ENCODE assay signal across 14 mouse cellular contexts in genomic region chr19:24241799-24242546, GRCm38 (mm10). TPM values are rescaled to one million over a fixed set of nuclear protein-coding genes. Genes with fewer than 3 reads are reported as not detected.
DNase-seq lines count a peak whose midpoint lies in the region; ATAC-seq and TF ChIP-seq lines count a peak whose summit lies in the region.
"Had no signal": no experiment of that assay in that cellular context is flagged by ENCODE, and none has a peak within 500 bp of the region (broad histone marks: within the 10 kb centered on the region; RNA-seq: fewer than 3 reads in every experiment).

No protein-coding gene starts in this region.

- in situ Hi-C loops in ES-E14 (cut with MboI; ENCODE audit: low sequenced_read_pairs in 2 of 2, unreplicated experiment in 2 of 2): no loop called here

- H3K9me3 ChIP-seq in heart, postnatal 0 days (replicated peaks; ENCODE audit: control insufficient read depth, low read length): no peaks in the 10 kb centered on the region
- no peaks in the 10 kb centered on the region for H3K9me3 ChIP-seq in ES-E14 (ENCODE audit: control insufficient read depth, insufficient read depth, low read depth, low read length)
- no peaks in the 10 kb centered on the region for H3K9me3 ChIP-seq in intestine, embryonic 15.5 days
- H3K9me3 ChIP-seq: forebrain, embryonic 13.5 days; G1E; liver, embryonic 15.5 days had no signal

- H3K27me3 ChIP-seq in heart, postnatal 0 days (ENCODE audit: control insufficient read depth, insufficient read depth, low read length): no peaks in the 10 kb centered on the region
- no peaks in the 10 kb centered on the region for H3K27me3 ChIP-seq in intestine, embryonic 15.5 days (replicated peaks)
- H3K27me3 ChIP-seq: forebrain, embryonic 13.5 days; liver, embryonic 15.5 days had no signal

- H3K4me1 ChIP-seq in heart, postnatal 0 days (ENCODE audit: control insufficient read depth, insufficient read depth): no peaks in the 10 kb centered on the region
- peaks cover 3 to 15% of the 10 kb centered on the region in 2 experiments; a peak in 2 of 4 replicates for H3K4me1 ChIP-seq in ES-E14 (ENCODE audit: control insufficient read depth in 2 of 2, insufficient read depth in 2 of 2, low read length in 2 of 2, poor library complexity in 1 of 2)
- H3K4me1 ChIP-seq in intestine, embryonic 15.5 days (replicated peaks): 0 out of 2 replicates have a peak, but pooled peaks cover 6% of the 10 kb centered on the region
- H3K4me1 ChIP-seq: forebrain, embryonic 13.5 days; liver, embryonic 15.5 days had no signal

- H3K9ac ChIP-seq in heart, postnatal 0 days (replicated peaks; ENCODE audit: low read depth, low read length): no peak overlapping the region
- H3K9ac ChIP-seq in ES-E14 (ENCODE audit: insufficient read depth, low read depth, low read length, poor library complexity, severe bottlenecking): peak overlapping the region; percentile 15; the same call in 1 of the 2 replicates
- H3K9ac ChIP-seq in intestine, embryonic 15.5 days: no peak overlapping the region
- H3K9ac ChIP-seq: forebrain, embryonic 13.5 days; liver, embryonic 15.5 days had no signal

- H3K36me3 ChIP-seq in heart, postnatal 0 days (replicated peaks; ENCODE audit: control insufficient read depth, insufficient read depth, low read length): no peaks in the 10 kb centered on the region
- no peaks in the 10 kb centered on the region for H3K36me3 ChIP-seq in ES-E14 (ENCODE audit: control insufficient read depth, insufficient read depth, low read length, poor library complexity, severe bottlenecking)
- no peaks in the 10 kb centered on the region for H3K36me3 ChIP-seq in intestine, embryonic 15.5 days
- H3K36me3 ChIP-seq: G1E; liver, embryonic 15.5 days had no signal

- no peak for TF ChIP-seq CTCF in heart, postnatal 0 days (IDR thresholded peaks at IDR 0.05; ENCODE audit: low read depth)

- DNase-seq in heart, postnatal 0 days (ENCODE audit: low spot score): peak; percentile 22
- no peak for DNase-seq in heart, adult 18-20 months
- DNase-seq in 3T3-L1 (ENCODE audit: low read depth, low spot score) (peak; percentile 37), ES-E14 (ENCODE audit: low read depth, low spot score) (no peak)
- DNase-seq in frontal cortex, postnatal 10 days (ENCODE audit: low spot score in 2 of 2): no peak
- no peak for DNase-seq in layer of hippocampus, postnatal 14 days (ENCODE audit: low spot score in 2 of 2)
- DNase-seq in cerebellum, postnatal 25 days: no peak
- DNase-seq: heart, postnatal 14 days; thymus, postnatal 4 days had no signal

- 24% methylated on average over 14 of the region's 14 CpGs for WGBS in heart, postnatal 0 days
- WGBS in intestine, embryonic 15.5 days: 19% methylated on average over 14 of the region's 14 CpGs

- H3K27ac ChIP-seq in heart, postnatal 0 days (ENCODE audit: low read depth): no peak overlapping the region
- H3K27ac ChIP-seq in ES-E14 (ENCODE audit: insufficient read depth, low read depth, low read length, poor library complexity, severe bottlenecking): no peak overlapping the region
- H3K27ac ChIP-seq in intestine, embryonic 15.5 days: no peak overlapping the region
- H3K27ac ChIP-seq: forebrain, embryonic 13.5 days; liver, embryonic 15.5 days had no signal

- peak; percentile 47 for ATAC-seq in heart, postnatal 0 days (ENCODE audit: insufficient read depth, low read depth)
- ATAC-seq in intestine, embryonic 15.5 days: peak; percentile 39; the same call in 1 of the 2 replicates
- ATAC-seq: forebrain, embryonic 13.5 days had no signal

- H3K4me2 ChIP-seq in heart, postnatal 0 days (ENCODE audit: low read depth, low read length): no peak overlapping the region
- H3K4me2 ChIP-seq in intestine, embryonic 15.5 days (replicated peaks): no peak overlapping the region
- H3K4me2 ChIP-seq: forebrain, embryonic 13.5 days; liver, embryonic 15.5 days had no signal

- H3K4me3 ChIP-seq in heart, postnatal 0 days (ENCODE audit: low read depth, low read length): no peak overlapping the region
- H3K4me3 ChIP-seq in ES-E14 (ENCODE audit: insufficient read depth in 1 of 2, low read depth in 1 of 2, low read length in 2 of 2, poor library complexity in 1 of 2, severe bottlenecking in 1 of 2): peak overlapping the region in 1 of 2 experiments; percentile 18; a peak in 1 of 4 replicates
- no peak overlapping the region for H3K4me3 ChIP-seq in intestine, embryonic 15.5 days (replicated peaks)
- H3K4me3 ChIP-seq: forebrain, embryonic 13.5 days; liver, embryonic 15.5 days; megakaryocyte, embryonic 14.5 days had no signal

- TF ChIP-seq EP300 in heart, postnatal 0 days (IDR thresholded peaks at IDR 0.05; ENCODE audit: low read depth): no peak

TF ChIP-seq in ES-E14, 5 proteins besides CTCF, POLR2A, EP300 and RAD21:
- TF ChIP-seq HCFC1 (IDR thresholded peaks at IDR 0.05; ENCODE audit: borderline replicate concordance, insufficient read depth, low read length) (no peak), ZC3H11A (IDR thresholded peaks at IDR 0.05; ENCODE audit: borderline replicate concordance, low read depth, low read length) (no peak), MAFK (IDR thresholded peaks at IDR 0.05; ENCODE audit: insufficient read depth, low read depth, low read length) (peak; percentile 55; the same call in 1 of the 2 replicates), ZNF384 (IDR thresholded peaks at IDR 0.05; ENCODE audit: low read depth, low read length) (no peak), CHD2 (IDR thresholded peaks at IDR 0.05; ENCODE audit: low read depth, low read length) (no peak)
TF ChIP-seq in ES-E14: peak in this region for 1.

RNA-seq across cellular contexts. Expression of gene Tjp2, which starts 17.1 kb away (rescaled TPM):
- total RNA-seq in heart, postnatal 0 days (2014; rRNA removed; ENCODE audit: low replicate concordance): 15.7 and 25.2 TPM in 2 replicates
- 12.5 and 13.0 TPM in 2 replicates for polyA plus RNA-seq in heart, postnatal 0 days (2015; fragmentation: Nextera tagmentation; extraction: Ambion mirVana)
- 10 to 100 TPM; 13.3 to 15.3 TPM for total RNA-seq in heart, adult 18-20 months (2021)
- total RNA-seq in ES-E14 (2012; rRNA removed): 97.3 and 104 TPM in 2 replicates
- polyA plus RNA-seq in intestine, embryonic 15.5 days (2015; fragmentation: Nextera tagmentation; extraction: Ambion mirVana): 41.2 and 41.7 TPM in 2 replicates
- 10 to 100 TPM; 20.9 to 21.9 TPM for total RNA-seq in layer of hippocampus, postnatal 14 days (2021)

RNA-seq across cellular contexts. Expression of gene Fxn, which starts 38.4 kb away (rescaled TPM):
- total RNA-seq in heart, postnatal 0 days (2014; rRNA removed; ENCODE audit: low replicate concordance): 36.6 and 57.2 TPM in 2 replicates
- polyA plus RNA-seq in heart, postnatal 0 days (2015; fragmentation: Nextera tagmentation; extraction: Ambion mirVana): 77.0 and 79.7 TPM in 2 replicates
- total RNA-seq in heart, adult 18-20 months (2021): 10 to 100 TPM; 26.1 to 30.0 TPM
- total RNA-seq in ES-E14 (2012; rRNA removed): 10.9 and 16.4 TPM in 2 replicates
- 41.1 and 42.3 TPM in 2 replicates for polyA plus RNA-seq in intestine, embryonic 15.5 days (2015; fragmentation: Nextera tagmentation; extraction: Ambion mirVana)
- total RNA-seq in layer of hippocampus, postnatal 14 days (2021): 1 to 10 TPM; 8.3 to 8.8 TPM

Comparison
In these comparisons a context has a peak if more than half of its experiments do, and no peak if none do; other contexts are left out.
1. DNase-seq: peak in heart, postnatal 0 days (single experiment) and 3T3-L1 (single experiment); none in heart, adult 18-20 months (0 of 2), ES-E14 (single experiment), frontal cortex, postnatal 10 days (0 of 2), layer of hippocampus, postnatal 14 days (0 of 2) and cerebellum, postnatal 25 days (0 of 2).